Mouse (Mus musculus) thymus, adult 2 months (tissue): ENCODE data around the gene Erlin1. TPM values are rescaled to one million over a fixed set of nuclear protein-coding genes. Genes with fewer than 3 reads are reported as not detected.

ENCODE experiments used
- DNase-seq: peaks from one replicate; pipeline ENCODE4 v3.0.0; 2021
- H3K27ac ChIP-seq: fragments of 200-500 bp; 2 replicates; pipeline ENCODE4 v1.5.1; 2012; ENCODE audit warnings: low read length, control low read depth; ENCODE audit not compliant: control insufficient read depth, insufficient read depth
- H3K27me3 ChIP-seq: fragments of 200-500 bp; 2 replicates; pipeline ENCODE4 v1.6.1; 2012; ENCODE audit warnings: mild to moderate bottlenecking, low read length, moderate library complexity, mixed read lengths; ENCODE audit not compliant: control insufficient read depth, insufficient read depth
- H3K36me3 ChIP-seq: fragments of 200-500 bp; 2 replicates; pipeline ENCODE4 v1.6.1; 2012; ENCODE audit warnings: mild to moderate bottlenecking, low read length, moderate library complexity; ENCODE audit not compliant: control insufficient read depth, insufficient read depth
- H3K4me1 ChIP-seq: fragments of 200-500 bp; replicated peaks from 2 replicates; pipeline ENCODE4 v1.6.1; 2012; ENCODE audit warnings: low read length; ENCODE audit not compliant: control insufficient read depth, insufficient read depth
- H3K4me3 ChIP-seq: fragments of 200-500 bp; 2 replicates; pipeline ENCODE4 v1.5.1; 2012; ENCODE audit warnings: mild to moderate bottlenecking, low read length, control low read depth, moderate library complexity; ENCODE audit not compliant: control insufficient read depth, insufficient read depth
- CTCF ChIP-seq: fragments of 200-500 bp; IDR thresholded peaks from 2 replicates; pipeline ENCODE4 v1.5.1; 2012; ENCODE audit warnings: mild to moderate bottlenecking, control low read depth, low read length, moderate library complexity, borderline replicate concordance; ENCODE audit not compliant: control insufficient read depth, poor library complexity, insufficient read depth; ENCODE audit errors: extremely low read depth
- POLR2A ChIP-seq: fragments of 200-500 bp; IDR thresholded peaks from 2 replicates; pipeline ENCODE4 v1.6.1; 2012; ENCODE audit warnings: mild to moderate bottlenecking, low read length, control low read depth, moderate library complexity; ENCODE audit not compliant: control insufficient read depth, poor library complexity, insufficient read depth; ENCODE audit errors: extremely low read depth
- WGBS: fragments of 180-500 bp; shearing (Covaris S2); methylation state at CpG from one replicate; pipeline ENCODE4 v1.1.7; 2018; 5-methylcytosine and 5-hydroxymethylcytosine counted together
- polyA plus RNA-seq: library from polyadenylated mRNA; depleted of rRNA; stranded (reverse); fragments of >200 nt; gene quantifications from 2 replicates; pipeline ENCODE4 v1.2.3, GENCODE M21; 2012; rRNA removed

Erlin1 gene
- polyA plus RNA-seq, result 5.5 and 8.0 TPM in 2 replicates

- peak; percentile 90 for DNase-seq
- under 1% methylated on average over 75 of the region's 75 CpGs for whole genome bisulfite sequencing
Observed at GRCm38 (mm10) chr19:44069121-44069913, at the start of gene Erlin1. TSS of gene Erlin1 (minus strand) at chr19:44069785.

GRCm38 (mm10) chr19:44117793-44118192, 48.2 kb upstream of the Erlin1 start:
- no peak for DNase-seq
- Histone ChIP-seq H3K27me3 (no peaks in the 10 kb centered on the region), H3K4me3 (no peak overlapping the region), H3K4me1 (no peaks in the 10 kb centered on the region), H3K27ac (no peak overlapping the region), H3K36me3 (peaks cover 34% of the 10 kb centered on the region)
- TF ChIP-seq POLR2A (no peak), CTCF (no peak)

More at GRCm38 (mm10) chr19:44069121-44069913, at the start of gene Erlin1:
- TF ChIP-seq POLR2A, result no peak
- no peak for TF ChIP-seq CTCF
- H3K27ac ChIP-seq, result no peak within 1 kb of the TSS
- H3K27me3 ChIP-seq, result no peaks in the 10 kb centered on the region
- peak within 1 kb of the TSS; percentile 79 for H3K4me3 ChIP-seq
- H3K36me3 ChIP-seq, result peaks cover 2% of the 10 kb centered on the region; the same call in 1 of the 2 replicates
- H3K4me1 ChIP-seq, result no peaks in the 10 kb centered on the region

GRCm38 (mm10) chr19:44111706-44112105, 42.1 kb upstream of the Erlin1 start:
- Histone ChIP-seq H3K4me3 (no peak overlapping the region), H3K36me3 (peaks cover 21% of the 10 kb centered on the region), H3K27ac (no peak overlapping the region), H3K27me3 (no peaks in the 10 kb centered on the region), H3K4me1 (peaks cover 7% of the 10 kb centered on the region)
- WGBS, result 86% methylated on average over 7 of the region's 7 CpGs
- no peak for TF ChIP-seq POLR2A
- no peak for TF ChIP-seq CTCF
- DNase-seq, result no peak

GRCm38 (mm10) chr19:44110356-44110755, 40.8 kb upstream of the Erlin1 start:
- no peak overlapping the region for H3K27ac ChIP-seq
- no peak overlapping the region for H3K4me3 ChIP-seq
- H3K4me1 ChIP-seq, result peaks cover 8% of the 10 kb centered on the region
- no peak for TF ChIP-seq POLR2A
- no peak for DNase-seq
- H3K27me3 ChIP-seq, result no peaks in the 10 kb centered on the region
- peaks cover 21% of the 10 kb centered on the region for H3K36me3 ChIP-seq
- WGBS, result 95% methylated on average over 9 of the region's 9 CpGs

- TF ChIP-seq CTCF (no peak), POLR2A (no peak)
- DNase-seq, result no peak
- H3K36me3 ChIP-seq, result peaks cover 17% of the 10 kb centered on the region
- H3K27me3 ChIP-seq, result no peaks in the 10 kb centered on the region
- H3K27ac ChIP-seq, result no peak overlapping the region
- H3K4me3 ChIP-seq, result no peak overlapping the region
- H3K4me1 ChIP-seq, result peaks cover 8% of the 10 kb centered on the region
Observed at GRCm38 (mm10) chr19:44108996-44109395, 39.4 kb upstream of the Erlin1 start.

GRCm38 (mm10) chr19:44107661-44108521, 38.3 kb upstream of the Erlin1 start:
- WGBS, result 40% methylated on average over 22 of the region's 22 CpGs
- H3K27ac ChIP-seq, result no peak overlapping the region
- H3K4me3 ChIP-seq, result peak overlapping the region; percentile 94
- DNase-seq, result no peak
- H3K27me3 ChIP-seq, result no peaks in the 10 kb centered on the region
- TF ChIP-seq CTCF, result no peak
- TF ChIP-seq POLR2A, result no peak
- H3K36me3 ChIP-seq, result peaks cover 6% of the 10 kb centered on the region; the same call in 1 of the 2 replicates
- peaks cover 8% of the 10 kb centered on the region for H3K4me1 ChIP-seq
